Mouse (Mus musculus): Measurements from ENCODE around the gene Kdm3a. TPM values are rescaled to one million over a fixed set of nuclear protein-coding genes. Genes with fewer than 3 reads are reported as not detected.

Kdm3a gene
- polyA plus RNA-seq, 1 experiment from 2014 or later, result 28.3 TPM

DNA sequence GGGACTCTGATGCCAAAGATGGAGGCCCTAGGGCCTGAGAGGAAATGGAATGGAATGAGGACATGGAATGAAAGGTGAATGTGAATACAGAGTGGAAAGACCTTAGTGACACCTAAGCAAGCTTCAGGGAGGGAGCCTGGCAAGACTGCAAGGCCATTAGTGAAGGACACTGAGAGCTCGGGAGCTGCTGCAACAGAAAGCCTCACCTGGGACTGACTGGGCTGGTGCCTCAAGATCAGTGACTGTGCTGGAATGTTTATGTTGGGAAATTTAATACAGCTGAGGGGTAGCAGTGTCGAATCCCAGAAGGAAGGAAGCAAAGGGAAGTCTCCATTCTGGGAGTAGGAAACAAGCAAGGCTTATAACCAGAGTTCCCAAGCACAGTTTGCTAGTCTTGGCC is 63.8 kb downstream of the Kdm3a start:
- Histone ChIP-seq H3K9me3 (replicated peaks) (no peaks in the 10 kb centered on the region), H3K4me3 (replicated peaks) (no peak overlapping the region), H3K4me1 (no peaks in the 10 kb centered on the region), H3K27ac (replicated peaks) (no peak overlapping the region), H3K27me3 (replicated peaks) (no peaks in the 10 kb centered on the region), H3K9ac (replicated peaks) (no peak overlapping the region), H3K36me3 (peaks cover 29% of the 10 kb centered on the region), H3K4me2 (no peak overlapping the region)
- ATAC-seq (ENCODE audit: low FRiP score), result no peak
- WGBS, result 74% methylated on average over 2 of the region's 2 CpGs

- no peak overlapping the region for H3K4me3 ChIP-seq (replicated peaks)
- no peak for ATAC-seq (ENCODE audit: low FRiP score)
- no peak overlapping the region for H3K4me2 ChIP-seq
- no peak overlapping the region for H3K27ac ChIP-seq (replicated peaks)
- WGBS, result 93% methylated on average over 3 of the region's 3 CpGs
- no peaks in the 10 kb centered on the region for H3K27me3 ChIP-seq (replicated peaks)
- no peak overlapping the region for H3K9ac ChIP-seq (replicated peaks)
- H3K36me3 ChIP-seq, result peaks cover 26% of the 10 kb centered on the region; the same call in 1 of the 2 replicates
- H3K4me1 ChIP-seq, result no peaks in the 10 kb centered on the region
- H3K9me3 ChIP-seq (replicated peaks), result no peaks in the 10 kb centered on the region
These were observed 64.2 kb downstream of the Kdm3a start for GRCm38 (mm10) chr6:71568616-71569015.

DNA sequence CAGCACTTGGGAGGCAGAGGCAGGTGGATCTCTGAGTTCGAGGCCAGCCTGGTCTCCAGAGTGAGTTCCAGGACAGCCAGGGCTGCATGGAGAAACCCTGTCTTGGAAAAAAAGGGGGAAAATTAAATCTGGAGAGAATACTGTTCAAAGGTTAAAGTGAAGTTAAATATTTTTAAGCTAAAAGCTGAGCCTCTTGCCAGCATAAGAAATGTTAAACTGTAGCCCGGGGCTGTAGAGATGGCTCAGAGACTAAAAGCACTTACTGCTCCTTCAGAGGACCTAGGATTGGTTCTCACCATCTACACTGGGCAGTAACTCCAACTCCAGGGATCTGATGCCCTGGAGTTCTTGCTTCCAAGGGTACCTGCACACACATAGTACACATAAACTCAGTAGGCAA is 76.0 kb downstream of the Kdm3a start:
- ATAC-seq (ENCODE audit: low FRiP score), result no peak
- Histone ChIP-seq H3K27ac (replicated peaks) (no peak overlapping the region), H3K4me3 (replicated peaks) (no peak overlapping the region), H3K9ac (replicated peaks) (no peak overlapping the region), H3K27me3 (replicated peaks) (no peaks in the 10 kb centered on the region), H3K36me3 (peaks cover 13% of the 10 kb centered on the region; the same call in 1 of the 2 replicates), H3K9me3 (replicated peaks) (no peaks in the 10 kb centered on the region), H3K4me1 (no peaks in the 10 kb centered on the region), H3K4me2 (no peak overlapping the region)
- 96% methylated on average over 2 of the region's 2 CpGs for WGBS

GRCm38 (mm10) chr6:71555507-71555951 is 77.3 kb downstream of the Kdm3a start:
- Histone ChIP-seq H3K36me3 (peaks cover 5% of the 10 kb centered on the region; the same call in 1 of the 2 replicates), H3K27me3 (replicated peaks) (no peaks in the 10 kb centered on the region), H3K4me1 (no peaks in the 10 kb centered on the region), H3K9me3 (replicated peaks) (no peaks in the 10 kb centered on the region), H3K4me3 (replicated peaks) (no peak overlapping the region), H3K9ac (replicated peaks) (no peak overlapping the region), H3K4me2 (no peak overlapping the region), H3K27ac (replicated peaks) (no peak overlapping the region)
- 81% methylated on average over 2 of the region's 2 CpGs for WGBS
- ATAC-seq (ENCODE audit: low FRiP score), result no peak

GRCm38 (mm10) chr6:71543686-71544499 is 88.9 kb downstream of the Kdm3a start, which contains the start of gene Chmp3:
Gene Chmp3 (plus strand): TSS chr6:71543797.
- Histone ChIP-seq H3K4me1 (peaks cover 9% of the 10 kb centered on the region), H3K36me3 (no peaks in the 10 kb centered on the region), H3K4me2 (peak within 1 kb of the TSS; percentile 62), H3K9me3 (replicated peaks) (no peaks in the 10 kb centered on the region), H3K4me3 (replicated peaks) (peak within 1 kb of the TSS; percentile 87), H3K27ac (replicated peaks) (peak within 1 kb of the TSS; percentile 99), H3K27me3 (replicated peaks) (0 out of 2 replicates have a peak, but pooled peaks cover 3% of the 10 kb centered on the region), H3K9ac (replicated peaks) (peak within 1 kb of the TSS; percentile 98)
- under 1% methylated on average over 57 of the region's 59 CpGs for WGBS
- ATAC-seq (ENCODE audit: low FRiP score), result peak; percentile 99

Other genes with a start within 250 kb of the Kdm3a start
- 8.7 and 10.8 TPM in 2 replicates for gene Rmnd5a, start 192.4 kb downstream of the Kdm3a start, polyA plus RNA-seq (2015; fragmentation: Nextera tagmentation; extraction: Ambion mirVana)
- gene Rnf103, start 139.1 kb downstream of the Kdm3a start, polyA plus RNA-seq (2015; fragmentation: Nextera tagmentation; extraction: Ambion mirVana), result 23.0 and 23.9 TPM in 2 replicates
- gene Chmp3, start 89.2 kb downstream of the Kdm3a start, polyA plus RNA-seq (2015; fragmentation: Nextera tagmentation; extraction: Ambion mirVana), result 58.6 and 62.8 TPM in 2 replicates
- gene Reep1, start 74.6 kb upstream of the Kdm3a start, polyA plus RNA-seq (2015; fragmentation: Nextera tagmentation; extraction: Ambion mirVana), result 255 and 285 TPM in 2 replicates
- gene Mrpl35, start 194.0 kb upstream of the Kdm3a start, polyA plus RNA-seq (2015; fragmentation: Nextera tagmentation; extraction: Ambion mirVana), result 46.8 and 52.4 TPM in 2 replicates
- 160 and 173 TPM in 2 replicates for gene Immt, start 198.3 kb upstream of the Kdm3a start, polyA plus RNA-seq (2015; fragmentation: Nextera tagmentation; extraction: Ambion mirVana)

Data from neural tube, embryonic 15.5 days (tissue).